Mouse (Mus musculus): Measurements from ENCODE around the gene Prrg3. TPM values are rescaled to one million over a fixed set of nuclear protein-coding genes. Genes with fewer than 3 reads are reported as not detected.

The Prrg3 gene
- polyA plus RNA-seq, 1 experiment = 3.6 TPM

GRCm38 (mm10) chrX:71980443-71980842 is 18.0 kb downstream of the Prrg3 start:
- TF ChIP-seq POLR2A (IDR thresholded peaks at IDR 0.05; ENCODE audit: borderline replicate concordance, control insufficient read depth, low read depth, low read length) (no peak), CTCF (IDR thresholded peaks at IDR 0.05; ENCODE audit: control insufficient read depth, insufficient read depth, low read length) (no peak)
- Histone ChIP-seq H3K4me3 (replicated peaks; ENCODE audit: control insufficient read depth, low read depth, low read length) (no peak overlapping the region), H3K27ac (ENCODE audit: control insufficient read depth, insufficient read depth, low read depth, low read length, poor library complexity) (no peak overlapping the region), H3K4me1 (ENCODE audit: control insufficient read depth, insufficient read depth, low read length) (no peaks in the 10 kb centered on the region)
- WGBS = 62% methylated on average over 3 of the region's 3 CpGs

GRCm38 (mm10) chrX:71981322-71981721 is 18.9 kb downstream of the Prrg3 start:
- TF ChIP-seq CTCF (IDR thresholded peaks at IDR 0.05; ENCODE audit: control insufficient read depth, insufficient read depth, low read length) = no peak
- TF ChIP-seq POLR2A (IDR thresholded peaks at IDR 0.05; ENCODE audit: borderline replicate concordance, control insufficient read depth, low read depth, low read length) = no peak
- WGBS = 64% methylated on average over 2 of the region's 2 CpGs

GRCm38 (mm10) chrX:71983205-71983604 is 20.8 kb downstream of the Prrg3 start:
- H3K27ac ChIP-seq (ENCODE audit: control insufficient read depth, insufficient read depth, low read depth, low read length, poor library complexity) = no peak overlapping the region
- WGBS = 57% methylated on average over 2 of the region's 2 CpGs
- TF ChIP-seq CTCF (IDR thresholded peaks at IDR 0.05; ENCODE audit: control insufficient read depth, insufficient read depth, low read length) = no peak
- TF ChIP-seq POLR2A (IDR thresholded peaks at IDR 0.05; ENCODE audit: borderline replicate concordance, control insufficient read depth, low read depth, low read length) = no peak

More at GRCm38 (mm10) chrX:71981322-71981721, 18.9 kb downstream of the Prrg3 start:
- Histone ChIP-seq H3K4me3 (replicated peaks; ENCODE audit: control insufficient read depth, low read depth, low read length) (no peak overlapping the region), H3K27ac (ENCODE audit: control insufficient read depth, insufficient read depth, low read depth, low read length, poor library complexity) (no peak overlapping the region), H3K4me1 (ENCODE audit: control insufficient read depth, insufficient read depth, low read length) (no peaks in the 10 kb centered on the region)

DNA sequence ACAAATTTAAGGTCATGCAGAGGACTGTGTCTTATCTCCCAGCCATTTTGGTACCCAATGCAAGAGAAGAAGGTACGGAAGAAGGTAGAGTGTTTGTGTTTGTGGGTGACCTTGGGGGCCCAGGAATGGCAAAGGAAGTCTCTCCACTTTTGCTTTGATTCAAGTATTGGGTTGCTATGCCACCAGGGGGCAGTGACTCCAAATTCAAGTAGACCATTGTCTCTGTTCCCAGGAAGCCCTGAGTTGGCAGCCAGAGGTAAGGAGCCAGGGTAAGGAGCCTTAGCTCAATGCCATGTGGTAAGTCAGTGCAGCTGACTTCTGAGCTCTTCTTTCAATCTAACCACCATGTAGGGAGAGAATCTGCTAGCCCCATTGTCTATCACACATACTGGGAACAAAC is 21.4 kb downstream of the Prrg3 start:
- WGBS = 85% methylated on average over 1 of the region's 1 CpGs
- H3K4me1 ChIP-seq (ENCODE audit: control insufficient read depth, insufficient read depth, low read length) = no peaks in the 10 kb centered on the region
- no peak overlapping the region for H3K27ac ChIP-seq (ENCODE audit: control insufficient read depth, insufficient read depth, low read depth, low read length, poor library complexity)
- TF ChIP-seq CTCF (IDR thresholded peaks at IDR 0.05; ENCODE audit: control insufficient read depth, insufficient read depth, low read length) = no peak
- TF ChIP-seq POLR2A (IDR thresholded peaks at IDR 0.05; ENCODE audit: borderline replicate concordance, control insufficient read depth, low read depth, low read length) = no peak
- no peak overlapping the region for H3K4me3 ChIP-seq (replicated peaks; ENCODE audit: control insufficient read depth, low read depth, low read length)

More at GRCm38 (mm10) chrX:71983205-71983604, 20.8 kb downstream of the Prrg3 start:
- no peaks in the 10 kb centered on the region for H3K4me1 ChIP-seq (ENCODE audit: control insufficient read depth, insufficient read depth, low read length)
- no peak overlapping the region for H3K4me3 ChIP-seq (replicated peaks; ENCODE audit: control insufficient read depth, low read depth, low read length)

DNA sequence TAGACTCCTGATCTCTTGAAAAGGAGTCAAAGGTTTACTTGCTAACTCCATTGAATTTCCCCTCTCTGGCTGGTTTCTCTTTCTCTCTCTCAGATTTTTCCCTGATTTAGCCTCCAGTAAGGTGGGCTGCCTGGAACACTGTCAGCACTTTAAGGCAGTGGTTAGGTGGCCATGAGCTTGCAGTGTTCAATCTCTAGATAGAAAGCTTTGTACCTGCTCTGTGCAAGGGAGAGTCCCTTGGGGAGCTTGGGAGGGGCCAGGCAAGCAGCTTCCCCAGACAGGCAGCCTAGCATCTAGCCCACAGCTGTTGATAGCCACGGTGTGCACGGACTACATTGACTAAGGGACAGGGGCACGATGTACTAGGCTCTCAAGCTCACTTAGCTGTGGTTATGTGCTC is 29.1 kb downstream of the Prrg3 start, which contains the start of gene Cnga2:
TSS of gene Cnga2 (plus strand) at position 301 of the 400 bp plus-strand sequence.
- H3K27ac ChIP-seq (ENCODE audit: control insufficient read depth, insufficient read depth, low read depth, low read length, poor library complexity) = no peak within 1 kb of the TSS
- WGBS = 63% methylated on average over 3 of the region's 3 CpGs
- TF ChIP-seq CTCF (IDR thresholded peaks at IDR 0.05; ENCODE audit: control insufficient read depth, insufficient read depth, low read length) = no peak
- TF ChIP-seq POLR2A (IDR thresholded peaks at IDR 0.05; ENCODE audit: borderline replicate concordance, control insufficient read depth, low read depth, low read length) = no peak

DNA sequence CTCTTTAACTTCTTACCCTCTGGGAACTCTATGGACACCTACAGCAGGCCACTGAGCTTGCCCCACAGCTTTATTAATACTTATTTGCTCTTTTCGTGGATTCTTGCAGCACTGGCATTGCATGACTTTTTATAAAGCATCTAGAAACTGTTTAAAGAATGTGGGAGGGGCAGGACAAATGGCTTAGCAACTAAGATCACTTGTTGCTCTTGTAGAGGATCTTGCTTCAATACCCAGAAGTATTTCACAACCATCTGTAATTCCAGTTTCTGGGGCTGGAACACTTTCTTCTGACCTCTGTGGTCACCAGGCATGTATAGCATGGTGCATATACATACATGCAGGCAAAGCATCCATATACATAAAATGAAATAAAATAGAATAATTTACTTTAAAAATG is 33.5 kb downstream of the Prrg3 start:
- TF ChIP-seq POLR2A (IDR thresholded peaks at IDR 0.05; ENCODE audit: borderline replicate concordance, control insufficient read depth, low read depth, low read length) (no peak), CTCF (IDR thresholded peaks at IDR 0.05; ENCODE audit: control insufficient read depth, insufficient read depth, low read length) (no peak)
- Histone ChIP-seq H3K27ac (ENCODE audit: control insufficient read depth, insufficient read depth, low read depth, low read length, poor library complexity) (no peak overlapping the region), H3K4me3 (replicated peaks; ENCODE audit: control insufficient read depth, low read depth, low read length) (no peak overlapping the region), H3K4me1 (ENCODE audit: control insufficient read depth, insufficient read depth, low read length) (no peaks in the 10 kb centered on the region)
- 31% methylated on average over 1 of the region's 1 CpGs for WGBS

More for the DNA sequence above, 29.1 kb downstream of the Prrg3 start, which contains the start of gene Cnga2:
- H3K4me1 ChIP-seq (ENCODE audit: control insufficient read depth, insufficient read depth, low read length) = no peaks in the 10 kb centered on the region
- no peak within 1 kb of the TSS for H3K4me3 ChIP-seq (replicated peaks; ENCODE audit: control insufficient read depth, low read depth, low read length)

DNA sequence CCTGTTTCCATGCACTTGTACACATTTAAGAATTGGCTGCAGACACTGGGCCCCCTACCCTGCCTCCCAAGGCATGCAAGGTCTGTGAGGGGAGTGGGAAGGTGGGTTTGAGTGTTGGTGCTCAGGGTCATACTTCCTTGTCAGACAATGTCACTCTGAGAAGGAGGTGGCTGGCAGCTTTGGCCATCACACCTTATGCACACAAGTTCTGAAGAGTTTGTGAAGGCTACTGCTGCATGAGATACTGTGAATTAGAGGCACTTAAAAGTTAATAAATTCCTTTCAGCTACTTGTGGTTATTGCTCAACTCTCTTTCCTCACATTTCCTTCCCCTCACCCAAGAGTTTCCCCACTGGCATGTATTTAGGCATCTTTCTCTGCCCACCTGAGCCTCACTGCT is 47.5 kb downstream of the Prrg3 start:
- H3K4me1 ChIP-seq (ENCODE audit: control insufficient read depth, insufficient read depth, low read length) = no peaks in the 10 kb centered on the region
- TF ChIP-seq POLR2A (IDR thresholded peaks at IDR 0.05; ENCODE audit: borderline replicate concordance, control insufficient read depth, low read depth, low read length) = no peak
- TF ChIP-seq CTCF (IDR thresholded peaks at IDR 0.05; ENCODE audit: control insufficient read depth, insufficient read depth, low read length) = no peak
- H3K27ac ChIP-seq (ENCODE audit: control insufficient read depth, insufficient read depth, low read depth, low read length, poor library complexity) = no peak overlapping the region
- no peak overlapping the region for H3K4me3 ChIP-seq (replicated peaks; ENCODE audit: control insufficient read depth, low read depth, low read length)

DNA sequence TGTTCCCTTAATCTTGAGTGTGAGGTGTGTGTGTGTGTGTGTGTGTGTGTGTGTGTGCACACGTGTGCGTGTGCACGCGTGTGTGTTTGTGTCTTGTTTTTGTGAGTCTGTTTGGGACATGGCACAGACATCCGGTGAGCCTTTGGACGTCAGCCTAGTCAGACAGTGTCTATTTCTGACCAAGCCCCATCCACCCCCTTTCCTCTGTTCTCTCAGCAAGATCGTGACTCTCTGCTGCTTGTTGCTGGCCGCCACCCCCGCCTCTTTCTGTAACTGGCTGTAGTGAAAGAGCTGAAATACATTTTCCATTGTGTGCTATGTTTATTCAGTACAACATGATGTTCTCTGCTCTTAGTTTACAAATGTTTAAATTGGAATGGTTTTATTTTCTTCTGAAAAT is 49.8 kb downstream of the Prrg3 start:
- H3K27ac ChIP-seq (ENCODE audit: control insufficient read depth, insufficient read depth, low read depth, low read length, poor library complexity) = no peak overlapping the region
- no peak overlapping the region for H3K4me3 ChIP-seq (replicated peaks; ENCODE audit: control insufficient read depth, low read depth, low read length)
- TF ChIP-seq CTCF (IDR thresholded peaks at IDR 0.05; ENCODE audit: control insufficient read depth, insufficient read depth, low read length) (no peak), POLR2A (IDR thresholded peaks at IDR 0.05; ENCODE audit: borderline replicate concordance, control insufficient read depth, low read depth, low read length) (no peak)
- WGBS = 45% methylated on average over 9 of the region's 9 CpGs
- H3K4me1 ChIP-seq (ENCODE audit: control insufficient read depth, insufficient read depth, low read length) = no peaks in the 10 kb centered on the region

GRCm38 (mm10) chrX:72012804-72013203 is 50.4 kb downstream of the Prrg3 start:
- no peak overlapping the region for H3K27ac ChIP-seq (ENCODE audit: control insufficient read depth, insufficient read depth, low read depth, low read length, poor library complexity)
- H3K4me3 ChIP-seq (replicated peaks; ENCODE audit: control insufficient read depth, low read depth, low read length) = no peak overlapping the region
- no peaks in the 10 kb centered on the region for H3K4me1 ChIP-seq (ENCODE audit: control insufficient read depth, insufficient read depth, low read length)
- no peak for TF ChIP-seq CTCF (IDR thresholded peaks at IDR 0.05; ENCODE audit: control insufficient read depth, insufficient read depth, low read length)
- no peak for TF ChIP-seq POLR2A (IDR thresholded peaks at IDR 0.05; ENCODE audit: borderline replicate concordance, control insufficient read depth, low read depth, low read length)
- 31% methylated on average over 3 of the region's 3 CpGs for WGBS

All from bone marrow, adult 2 months (tissue).